Mouse (Mus musculus) cerebellum, adult 2 months (tissue): ENCODE measurements around the gene Btbd16.

ENCODE experiments used
- CTCF ChIP-seq: fragments of 200-500 bp; IDR thresholded peaks from 2 replicates; pipeline ENCODE4 v1.5.1; 2011; ENCODE audit warnings: low read depth, mild to moderate bottlenecking, control low read depth, low read length, moderate library complexity, borderline replicate concordance; ENCODE audit not compliant: insufficient read depth
- POLR2A ChIP-seq: fragments of 200-500 bp; IDR thresholded peaks from 2 replicates; pipeline ENCODE4 v1.6.1; 2011; ENCODE audit warnings: low read length, control low read depth, borderline replicate concordance; ENCODE audit not compliant: insufficient read depth

DNA sequence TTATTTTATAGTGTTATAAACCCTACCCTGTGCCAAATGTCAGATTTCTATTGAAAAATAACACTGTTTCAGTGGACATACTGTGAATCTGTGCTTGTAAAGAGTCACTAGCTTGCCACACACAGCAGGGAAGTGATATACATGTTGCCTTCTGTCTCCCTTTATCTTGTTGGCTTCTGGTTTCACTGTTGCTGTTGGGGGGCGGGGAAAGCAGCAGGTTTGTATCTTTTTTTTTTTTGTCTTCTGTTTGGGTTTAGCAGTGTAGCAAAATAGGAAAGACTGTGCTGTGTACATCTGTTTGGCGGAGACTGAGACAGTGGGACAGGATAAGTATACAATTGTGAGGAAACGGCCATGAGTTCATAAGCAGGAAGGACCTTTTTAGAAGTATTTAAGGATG, 93.4 kb downstream of the Btbd16 start:
- no peak for TF ChIP-seq CTCF
- TF ChIP-seq POLR2A, result no peak
